Mouse (Mus musculus) midbrain, postnatal 0 days (tissue): ENCODE data around the gene Cadm2. TPM values are rescaled to one million over a fixed set of nuclear protein-coding genes. Genes with fewer than 3 reads are reported as not detected.

Experiments used
- ATAC-seq: fragments of 200-750 bp; cut with Nextera tagmentation; 2 replicates; pipeline ENCODE4 v1.8.0; 2017; ENCODE audit warnings: moderate number of reproducible peaks, mild to moderate bottlenecking, moderate TSS enrichment, moderate library complexity; ENCODE audit not compliant: low FRiP score
- DNase-seq: peaks from one replicate; pipeline ENCODE4 v3.0.0-alpha.2; 2015; ENCODE audit warnings: low spot score
- H3K27ac ChIP-seq: fragments of 300-500 bp; sonication (generic); 2 replicates; pipeline ENCODE4 v1.5.1; 2014; ENCODE audit warnings: low read depth, mild to moderate bottlenecking, low read length, mixed read lengths
- H3K27me3 ChIP-seq: fragments of 300-500 bp; sonication (generic); 2 replicates; pipeline ENCODE4 v1.6.1; 2014; ENCODE audit warnings: low read length, control low read depth, mixed read lengths; ENCODE audit not compliant: insufficient read depth
- H3K36me3 ChIP-seq: fragments of 300-500 bp; sonication (generic); 2 replicates; pipeline ENCODE4 v1.6.1; 2014; ENCODE audit warnings: low read length, control low read depth, mixed read lengths; ENCODE audit not compliant: insufficient read depth
- H3K4me1 ChIP-seq: fragments of 300-500 bp; sonication (generic); 2 replicates; pipeline ENCODE4 v1.6.1; 2014; ENCODE audit warnings: mild to moderate bottlenecking, control low read depth, antibody characterized with exemption, low read length, mixed read lengths; ENCODE audit not compliant: insufficient read depth
- H3K4me2 ChIP-seq: fragments of 300-500 bp; sonication (generic); 2 replicates; pipeline ENCODE4 v1.6.1; 2014; ENCODE audit warnings: low read depth, mild to moderate bottlenecking, low read length, mixed read lengths; ENCODE audit not compliant: poor library complexity, severe bottlenecking
- H3K4me3 ChIP-seq: fragments of 300-500 bp; sonication (generic); 2 replicates; pipeline ENCODE4 v1.5.1; 2014; ENCODE audit warnings: low read depth, mild to moderate bottlenecking, low read length, moderate library complexity
- H3K9ac ChIP-seq: fragments of 300-500 bp; sonication (generic); replicated peaks from 2 replicates; pipeline ENCODE4 v1.6.1; 2014; ENCODE audit warnings: mild to moderate bottlenecking, low read length, moderate library complexity, mixed read lengths; ENCODE audit not compliant: poor library complexity, severe bottlenecking
- H3K9me3 ChIP-seq: fragments of 300-500 bp; sonication (generic); 2 replicates; pipeline ENCODE4 v1.6.1; 2016; ENCODE audit warnings: low read length, control low read depth
- CTCF ChIP-seq: IDR thresholded peaks from 2 replicates; pipeline ENCODE4 v1.5.1; 2016; ENCODE audit warnings: antibody characterized with exemption, mild to moderate bottlenecking
- WGBS: fragments of 180-500 bp; shearing (Covaris S2); extraction: QIAGEN DNeasy Blood & Tissue Kit; methylation state at CpG from one replicate; pipeline ENCODE4 v1.1.7; 2014; 5-methylcytosine and 5-hydroxymethylcytosine counted together
- polyA plus RNA-seq: library from polyadenylated mRNA; unstranded; fragments of >200 nt; fragmentation: Nextera tagmentation; extraction: Ambion mirVana; gene quantifications from 2 replicates; pipeline ENCODE4 v1.2.1, GENCODE M21; 2015
- total RNA-seq: library from RNA; depleted of rRNA; stranded (reverse); fragments of >200 nt; gene quantifications from 2 replicates; pipeline ENCODE4 v1.2.3, GENCODE M21; 2014

The Cadm2 gene
- total and polyA plus RNA-seq, 2 experiments from 2014 or later, result 82.8 to 92.0 TPM

GRCm38 (mm10) chr16:67192395-67192794 is 428.3 kb downstream of the Cadm2 start:
- WGBS, result 80% methylated on average over 2 of the region's 2 CpGs
- no peak overlapping the region for H3K9ac ChIP-seq
- H3K27me3 ChIP-seq, result no peaks in the 10 kb centered on the region
- DNase-seq, result no peak
- H3K27ac ChIP-seq, result no peak overlapping the region
- no peaks in the 10 kb centered on the region for H3K9me3 ChIP-seq
- H3K4me3 ChIP-seq, result no peak overlapping the region
- TF ChIP-seq CTCF, result no peak
- H3K36me3 ChIP-seq, result no peaks in the 10 kb centered on the region
- no peak for ATAC-seq
- H3K4me1 ChIP-seq, result no peaks in the 10 kb centered on the region
- H3K4me2 ChIP-seq, result no peak overlapping the region

DNA sequence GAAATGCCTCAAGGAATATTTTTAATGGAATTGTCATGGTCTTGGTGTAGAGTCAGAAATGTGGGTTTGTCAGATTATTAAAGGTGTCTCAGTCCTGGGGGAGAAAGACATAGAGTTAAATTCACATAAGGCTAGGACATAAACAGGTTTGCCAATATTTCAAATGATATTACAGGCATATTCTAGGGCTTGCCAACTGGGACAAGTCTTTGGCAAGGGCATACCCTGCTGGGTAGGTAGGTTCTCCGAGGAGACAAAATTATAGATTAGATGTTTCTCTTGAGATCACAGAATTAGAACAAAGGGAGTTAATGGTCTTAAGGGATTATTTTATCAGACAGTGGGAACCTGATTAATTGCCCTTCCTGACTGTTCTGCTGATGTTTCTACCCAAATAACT is 434.4 kb downstream of the Cadm2 start:
- WGBS, result 74% methylated on average over 1 of the region's 1 CpGs

GRCm38 (mm10) chr16:67182958-67183357 is 437.8 kb downstream of the Cadm2 start:
- Histone ChIP-seq H3K4me1 (no peaks in the 10 kb centered on the region), H3K4me2 (no peak overlapping the region), H3K27ac (no peak overlapping the region), H3K9ac (no peak overlapping the region), H3K27me3 (no peaks in the 10 kb centered on the region), H3K9me3 (no peaks in the 10 kb centered on the region), H3K4me3 (no peak overlapping the region), H3K36me3 (no peaks in the 10 kb centered on the region)
- ATAC-seq, result no peak
- no peak for TF ChIP-seq CTCF
- no peak for DNase-seq
- 54% methylated on average over 5 of the region's 5 CpGs for WGBS

More for the DNA sequence above, 434.4 kb downstream of the Cadm2 start:
- ATAC-seq, result no peak
- Histone ChIP-seq H3K9ac (no peak overlapping the region), H3K4me2 (no peak overlapping the region), H3K36me3 (no peaks in the 10 kb centered on the region), H3K4me1 (no peaks in the 10 kb centered on the region), H3K27me3 (no peaks in the 10 kb centered on the region), H3K4me3 (no peak overlapping the region), H3K9me3 (no peaks in the 10 kb centered on the region), H3K27ac (no peak overlapping the region)
- DNase-seq, result no peak
- no peak for TF ChIP-seq CTCF

DNA sequence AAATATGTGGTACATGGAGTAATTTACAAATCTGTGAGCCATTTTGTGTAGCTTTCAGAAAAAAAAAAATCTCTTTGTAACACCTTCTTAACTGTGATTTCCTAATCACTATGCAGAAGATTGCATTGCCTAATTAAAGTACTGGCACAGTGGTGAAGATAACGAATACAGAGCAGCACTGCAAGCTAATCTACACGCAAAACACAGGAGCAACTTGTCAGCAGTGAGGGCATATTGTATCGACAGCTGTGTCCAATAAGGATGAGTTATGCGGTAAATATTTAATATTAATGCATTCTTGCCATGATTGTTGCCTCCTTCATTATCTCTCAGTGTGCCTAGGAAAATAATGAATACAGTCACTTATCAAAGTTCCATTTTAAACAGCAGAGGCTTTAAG is 445.3 kb downstream of the Cadm2 start:
- ATAC-seq (no peak), DNase-seq (peak; percentile 7)
- no peaks in the 10 kb centered on the region for H3K4me1 ChIP-seq
- no peak overlapping the region for H3K27ac ChIP-seq
- no peak overlapping the region for H3K4me3 ChIP-seq
- H3K4me2 ChIP-seq, result no peak overlapping the region
- 38% methylated on average over 4 of the region's 4 CpGs for WGBS
- H3K36me3 ChIP-seq, result no peaks in the 10 kb centered on the region
- no peaks in the 10 kb centered on the region for H3K27me3 ChIP-seq
- H3K9me3 ChIP-seq, result no peaks in the 10 kb centered on the region
- TF ChIP-seq CTCF, result no peak
- no peak overlapping the region for H3K9ac ChIP-seq

GRCm38 (mm10) chr16:67162211-67162790 is 458.4 kb downstream of the Cadm2 start:
- Histone ChIP-seq H3K4me2 (no peak overlapping the region), H3K9me3 (no peaks in the 10 kb centered on the region), H3K36me3 (no peaks in the 10 kb centered on the region), H3K9ac (no peak overlapping the region), H3K4me3 (no peak overlapping the region), H3K4me1 (no peaks in the 10 kb centered on the region), H3K27me3 (no peaks in the 10 kb centered on the region), H3K27ac (no peak overlapping the region)
- DNase-seq, result no peak
- TF ChIP-seq CTCF, result no peak
- WGBS, result 49% methylated on average over 6 of the region's 6 CpGs
- no peak for ATAC-seq

DNA sequence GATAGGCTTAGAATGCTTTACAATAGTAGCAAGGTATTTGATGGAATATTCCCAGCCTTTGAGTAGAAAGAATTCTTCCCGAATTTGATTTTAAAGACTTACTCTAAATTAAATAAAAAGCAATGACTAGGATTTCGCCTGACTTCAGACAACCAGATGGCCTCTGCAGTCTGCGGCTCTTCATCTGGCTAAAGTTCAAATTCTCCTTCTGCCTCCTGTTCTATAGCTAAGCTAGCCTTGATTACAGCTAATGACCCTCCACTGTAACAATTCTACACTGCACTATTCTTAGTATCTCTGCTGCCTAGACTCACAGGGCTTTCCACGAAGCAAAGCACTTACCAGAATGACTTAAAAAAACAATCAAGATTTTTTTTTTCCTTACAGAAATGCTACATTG is 495.9 kb downstream of the Cadm2 start:
- no peaks in the 10 kb centered on the region for H3K4me1 ChIP-seq
- no peaks in the 10 kb centered on the region for H3K27me3 ChIP-seq
- no peaks in the 10 kb centered on the region for H3K9me3 ChIP-seq
- H3K4me2 ChIP-seq, result no peak overlapping the region
- TF ChIP-seq CTCF, result no peak
- H3K4me3 ChIP-seq, result no peak overlapping the region
- DNase-seq (peak; percentile 63), ATAC-seq (no peak)
- H3K9ac ChIP-seq, result no peak overlapping the region
- H3K36me3 ChIP-seq, result no peaks in the 10 kb centered on the region
- 83% methylated on average over 4 of the region's 4 CpGs for WGBS
- no peak overlapping the region for H3K27ac ChIP-seq
